Mouse (Mus musculus) bone marrow macrophage, adult 2 months (primary cell): Measurements from ENCODE around the gene Scaf8.

Source experiments
- CTCF ChIP-seq: IDR thresholded peaks from 2 replicates; pipeline ENCODE4 v1.5.1; 2012; ENCODE audit warnings: low read depth, mild to moderate bottlenecking, low read length, moderate library complexity
- POLR2A ChIP-seq: IDR thresholded peaks from 2 replicates; pipeline ENCODE4 v1.6.1; 2012; ENCODE audit warnings: mild to moderate bottlenecking, low read depth, low read length, borderline replicate concordance

- TF ChIP-seq CTCF (no peak), POLR2A (no peak)
These were observed 85.6 kb downstream of the Scaf8 start for GRCm38 (mm10) chr17:3200328-3200727.
